In the genomic region with DNA sequence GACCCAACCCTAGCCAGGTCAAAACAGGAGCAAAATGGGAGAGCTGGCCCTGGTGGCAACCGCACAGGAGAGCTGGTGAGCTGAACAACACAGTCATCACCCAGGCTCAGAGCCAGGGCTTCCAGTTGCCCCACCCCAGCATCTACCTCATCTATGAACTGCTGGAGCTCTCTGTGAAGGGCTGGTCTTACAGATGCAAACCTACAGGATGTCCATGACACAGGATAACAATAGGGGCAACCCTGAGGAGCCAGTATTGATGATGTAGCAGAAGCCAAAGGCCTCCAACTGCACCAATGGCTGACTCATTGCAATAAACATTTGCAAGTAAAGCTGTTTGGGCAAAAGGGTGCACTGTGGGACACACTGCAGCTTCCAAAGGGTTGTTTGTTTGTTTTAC, we compare ENCODE assay signal across 15 mouse cellular contexts.
"Had no signal": no experiment of that assay in that cellular context is flagged by ENCODE, and none has a peak within 500 bp of the region (broad histone marks: within the 10 kb centered on the region; RNA-seq: fewer than 3 reads in every experiment).

No protein-coding gene starts in this region.

- H3K36me3 ChIP-seq: limb, embryonic 13.5 days; midbrain, embryonic 15.5 days; neural tube, embryonic 12.5 days had no signal

- DNase-seq: kidney, postnatal 10 days; kidney, postnatal 4 days; left cerebral cortex, postnatal 4 days; lung, adult 18-20 months; lung, postnatal 36 days; thymus, postnatal 14 days had no signal

- H3K9me3 ChIP-seq: midbrain, embryonic 15.5 days; neural tube, embryonic 12.5 days had no signal

- H3K4me2 ChIP-seq: limb, embryonic 13.5 days; midbrain, embryonic 11.5 days; midbrain, embryonic 15.5 days; neural tube, embryonic 12.5 days had no signal

- ATAC-seq: lung, postnatal 0 days; midbrain, embryonic 15.5 days had no signal

- H3K27ac ChIP-seq: layer of hippocampus, adult 2 months; limb, embryonic 13.5 days; liver, embryonic 14.5 days; midbrain, embryonic 15.5 days; neural tube, embryonic 12.5 days; stomach, postnatal 0 days had no signal

- H3K4me3 ChIP-seq: layer of hippocampus, adult 2 months; limb, embryonic 13.5 days; megakaryocyte, embryonic 14.5 days; midbrain, embryonic 15.5 days; neural tube, embryonic 12.5 days had no signal

- H3K27me3 ChIP-seq: limb, embryonic 13.5 days; midbrain, embryonic 15.5 days; neural tube, embryonic 12.5 days had no signal

- H3K4me1 ChIP-seq: limb, embryonic 13.5 days; megakaryocyte, embryonic 14.5 days; midbrain, embryonic 15.5 days; neural tube, embryonic 12.5 days had no signal

- H3K9ac ChIP-seq: limb, embryonic 13.5 days; liver, embryonic 14.5 days; midbrain, embryonic 15.5 days; neural tube, embryonic 12.5 days had no signal
